Mouse (Mus musculus) B cell, adult 67 days (primary cell): Measurements from ENCODE around the gene 9230102O04Rik. TPM values are rescaled to one million over a fixed set of nuclear protein-coding genes. Genes with fewer than 3 reads are reported as not detected.

ENCODE experiments used
- total RNA-seq, 2 experiments: library from RNA; stranded (reverse); gene quantifications; 4 replicates each; pipeline ENCODE4 v1.2.4; 2023

Gene 9230102O04Rik
- total RNA-seq: not detected

GRCm38 (mm10) chr2:9888913-9889650 is at the start of gene 9230102O04Rik:
TSS of gene 9230102O04Rik (minus strand) at chr2:9889540.

DNA sequence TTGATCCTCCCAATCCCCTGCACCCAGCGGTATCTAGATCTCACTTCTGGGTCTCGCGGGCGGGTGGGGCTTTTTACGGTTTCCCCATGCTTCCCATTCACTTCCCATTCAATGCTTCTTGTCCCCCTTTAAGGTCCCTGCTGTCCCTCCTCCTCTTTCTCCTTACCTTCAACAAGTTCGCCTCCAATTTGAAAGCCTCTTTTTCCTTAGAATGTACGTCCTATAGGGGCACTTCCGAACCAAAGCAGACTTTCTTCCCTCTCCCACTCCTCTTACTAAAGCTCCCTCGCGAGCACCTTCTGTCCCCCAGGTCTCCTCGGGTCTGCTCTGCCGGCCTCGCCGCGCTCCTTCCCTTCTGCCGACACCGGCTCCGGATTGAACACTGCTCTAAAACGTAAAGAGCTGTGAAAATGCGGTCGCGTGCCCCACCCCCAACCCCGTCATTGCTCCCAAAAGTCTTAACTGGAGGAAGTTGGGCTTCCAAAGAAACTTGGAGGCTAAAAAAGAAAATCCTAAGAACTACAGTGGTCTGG is 377 bp upstream of the 9230102O04Rik start, which contains the start of gene Gata3:
TSS of gene Gata3 (minus strand) at position 384 of the 533 bp plus-strand sequence.

DNA sequence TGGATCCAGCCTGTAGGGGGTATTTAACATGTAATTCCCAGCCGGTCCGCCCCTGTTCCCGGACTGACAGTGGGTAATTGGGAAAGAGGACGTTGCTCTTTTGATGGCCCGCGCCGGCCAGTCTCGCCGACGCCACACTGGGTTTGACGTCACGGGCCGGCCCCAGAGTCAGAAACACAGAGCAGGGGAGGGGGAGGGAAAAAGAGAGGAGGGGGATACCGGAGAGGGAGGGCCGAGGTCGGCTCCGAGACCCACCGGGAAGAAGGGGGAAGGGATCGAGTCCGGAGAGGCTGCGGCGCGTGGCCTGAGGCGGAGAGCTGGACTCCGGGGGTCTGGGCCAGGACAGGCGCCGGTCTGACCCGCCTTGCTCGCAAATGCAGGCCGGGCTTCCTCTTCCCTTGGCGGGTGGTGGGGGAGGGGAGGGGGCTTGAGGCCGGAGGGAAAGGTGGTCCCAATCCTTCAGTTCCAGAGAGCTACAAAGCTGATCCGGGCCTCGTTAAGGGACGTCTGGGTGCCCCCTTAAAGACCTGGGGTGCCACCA is 8.2 kb downstream of the 9230102O04Rik start, which contains the start of gene 4930412O13Rik:
TSS of gene 4930412O13Rik (plus strand) at position 202 of the 541 bp plus-strand sequence.

Other genes starting within 250 kb of the 9230102O04Rik start
- not detected for gene 4930412O13Rik, start 8.3 kb downstream of the 9230102O04Rik start, total RNA-seq
- gene Gata3, start 494 bp upstream of the 9230102O04Rik start, total RNA-seq: under 1 TPM in 1 of 2 experiments, not detected in 1; 0.38 TPM
- gene Taf3, start 159.1 kb upstream of the 9230102O04Rik start, total RNA-seq: 10 to 100 TPM; 24.3 to 24.6 TPM
- 100 to 1,000 TPM; 109 to 126 TPM for gene Atp5c1, start 191.0 kb upstream of the 9230102O04Rik start, total RNA-seq
- 10 to 100 TPM; 22.5 to 27.1 TPM for gene Kin, start 191.1 kb upstream of the 9230102O04Rik start, total RNA-seq
- not detected for gene Itih2, start 241.9 kb upstream of the 9230102O04Rik start, total RNA-seq